Mouse (Mus musculus): Measurements from ENCODE around the gene 1700020D05Rik. TPM values are rescaled to one million over a fixed set of nuclear protein-coding genes. Genes with fewer than 3 reads are reported as not detected.

Gene 1700020D05Rik
- polyA plus RNA-seq, 1 experiment from 2014 or later: 0.16 TPM

GRCm38 (mm10) chr19:5457746-5458442 is 45.7 kb downstream of the 1700020D05Rik start, which contains the start of gene Ccdc85b:
Gene Ccdc85b, minus strand, starts transcription at chr19:5457894.
- H3K4me2 ChIP-seq (replicated peaks): peak within 1 kb of the TSS; percentile 99
- H3K36me3 ChIP-seq: peaks cover 22% of the 10 kb centered on the region
- H3K4me3 ChIP-seq (replicated peaks): peak within 1 kb of the TSS; percentile 77
- H3K9ac ChIP-seq: peak within 1 kb of the TSS; percentile 74
- peaks cover 4% of the 10 kb centered on the region; the same call in 1 of the 2 replicates for H3K27me3 ChIP-seq
- 13% methylated on average over 14 of the region's 14 CpGs for WGBS
- peak within 1 kb of the TSS; percentile 92 for H3K27ac ChIP-seq (replicated peaks)
- no peaks in the 10 kb centered on the region for H3K9me3 ChIP-seq (replicated peaks)
- no peak for ATAC-seq (ENCODE audit: insufficient number of reproducible peaks, low FRiP score, low TSS enrichment, low read depth)
- peaks cover 52% of the 10 kb centered on the region for H3K4me1 ChIP-seq

- under 1% methylated on average over 70 of the region's 70 CpGs for WGBS
- Histone ChIP-seq H3K27ac (replicated peaks) (peak overlapping the region; percentile 92), H3K4me3 (replicated peaks) (peak overlapping the region; percentile 77), H3K4me1 (peaks cover 52% of the 10 kb centered on the region), H3K4me2 (replicated peaks) (peak overlapping the region; percentile 99), H3K9me3 (replicated peaks) (no peaks in the 10 kb centered on the region), H3K9ac (peak overlapping the region; percentile 74), H3K27me3 (peaks cover 4% of the 10 kb centered on the region; the same call in 1 of the 2 replicates), H3K36me3 (peaks cover 15% of the 10 kb centered on the region)
- peak; percentile 93 for ATAC-seq (ENCODE audit: insufficient number of reproducible peaks, low FRiP score, low TSS enrichment, low read depth)
Observed at GRCm38 (mm10) chr19:5456922-5457745, 46.5 kb downstream of the 1700020D05Rik start.

- 3% methylated on average over 26 of the region's 26 CpGs for WGBS
- peaks cover 46% of the 10 kb centered on the region for H3K4me1 ChIP-seq
- ATAC-seq (ENCODE audit: insufficient number of reproducible peaks, low FRiP score, low TSS enrichment, low read depth): no peak
Observed at GRCm38 (mm10) chr19:5456241-5456921, 47.2 kb downstream of the 1700020D05Rik start.

GRCm38 (mm10) chr19:5455568-5455967 is 48.0 kb downstream of the 1700020D05Rik start:
- no peak overlapping the region for H3K27ac ChIP-seq (replicated peaks)
- ATAC-seq (ENCODE audit: insufficient number of reproducible peaks, low FRiP score, low TSS enrichment, low read depth): no peak
- peak overlapping the region; percentile 99 for H3K4me2 ChIP-seq (replicated peaks)
- H3K36me3 ChIP-seq: peaks cover 10% of the 10 kb centered on the region
- H3K4me3 ChIP-seq (replicated peaks): peak overlapping the region; percentile 77
- H3K9ac ChIP-seq: no peak overlapping the region
- WGBS: 51% methylated on average over 8 of the region's 8 CpGs
- peaks cover 39% of the 10 kb centered on the region for H3K4me1 ChIP-seq
- peaks cover 11% of the 10 kb centered on the region; the same call in 1 of the 2 replicates for H3K27me3 ChIP-seq
- no peaks in the 10 kb centered on the region for H3K9me3 ChIP-seq (replicated peaks)

More at GRCm38 (mm10) chr19:5456241-5456921, 47.2 kb downstream of the 1700020D05Rik start:
- Histone ChIP-seq H3K9me3 (replicated peaks) (no peaks in the 10 kb centered on the region), H3K4me3 (replicated peaks) (peak overlapping the region; percentile 77), H3K36me3 (peaks cover 10% of the 10 kb centered on the region), H3K27ac (replicated peaks) (peak overlapping the region; percentile 92), H3K9ac (peak overlapping the region; percentile 74), H3K4me2 (replicated peaks) (peak overlapping the region; percentile 99), H3K27me3 (peaks cover 4% of the 10 kb centered on the region; the same call in 1 of the 2 replicates)

- Histone ChIP-seq H3K27ac (replicated peaks) (no peak overlapping the region), H3K36me3 (peaks cover 10% of the 10 kb centered on the region), H3K4me2 (replicated peaks) (peak overlapping the region; percentile 99), H3K9me3 (replicated peaks) (no peaks in the 10 kb centered on the region), H3K4me3 (replicated peaks) (peak overlapping the region; percentile 77), H3K9ac (0 out of 2 replicates have a peak overlapping the region, but pooled peaks have one; percentile 18), H3K27me3 (peaks cover 16% of the 10 kb centered on the region), H3K4me1 (peaks cover 37% of the 10 kb centered on the region)
- no peak for ATAC-seq (ENCODE audit: insufficient number of reproducible peaks, low FRiP score, low TSS enrichment, low read depth)
- 79% methylated on average over 12 of the region's 12 CpGs for WGBS
Observed at GRCm38 (mm10) chr19:5455037-5455436, 48.5 kb downstream of the 1700020D05Rik start.

Other genes with a start within 250 kb of the 1700020D05Rik start
- gene Pacs1, start 230.7 kb downstream of the 1700020D05Rik start, polyA plus RNA-seq (2015; fragmentation: Nextera tagmentation; extraction: Ambion mirVana): 25.1 and 30.6 TPM in 2 replicates
- 335 and 338 TPM in 2 replicates for gene Sf3b2, start 208.3 kb downstream of the 1700020D05Rik start, polyA plus RNA-seq (2015; fragmentation: Nextera tagmentation; extraction: Ambion mirVana)
- 4.2 and 5.8 TPM in 2 replicates for gene Gal3st3, start 205.5 kb downstream of the 1700020D05Rik start, polyA plus RNA-seq (2015; fragmentation: Nextera tagmentation; extraction: Ambion mirVana)
- not detected in 2 replicates for gene Catsper1, start 168.0 kb downstream of the 1700020D05Rik start, polyA plus RNA-seq (2015; fragmentation: Nextera tagmentation; extraction: Ambion mirVana)
- gene Cst6, start 154.2 kb downstream of the 1700020D05Rik start, polyA plus RNA-seq (2015; fragmentation: Nextera tagmentation; extraction: Ambion mirVana): 67.9 and 76.8 TPM in 2 replicates
- gene Eif1ad, start 137.0 kb downstream of the 1700020D05Rik start, polyA plus RNA-seq (2015; fragmentation: Nextera tagmentation; extraction: Ambion mirVana): 48.6 and 55.1 TPM in 2 replicates
- 399 and 402 TPM in 2 replicates for gene Banf1, start 136.6 kb downstream of the 1700020D05Rik start, polyA plus RNA-seq (2015; fragmentation: Nextera tagmentation; extraction: Ambion mirVana)
- gene Sart1, start 115.1 kb downstream of the 1700020D05Rik start, polyA plus RNA-seq (2015; fragmentation: Nextera tagmentation; extraction: Ambion mirVana): 81.5 and 83.5 TPM in 2 replicates
- gene Tsga10ip, start 101.3 kb downstream of the 1700020D05Rik start, polyA plus RNA-seq (2015; fragmentation: Nextera tagmentation; extraction: Ambion mirVana): 0.72 and 1.1 TPM in 2 replicates
- 267 and 280 TPM in 2 replicates for gene Drap1, start 78.8 kb downstream of the 1700020D05Rik start, polyA plus RNA-seq (2015; fragmentation: Nextera tagmentation; extraction: Ambion mirVana)
- gene AI837181, start 78.6 kb downstream of the 1700020D05Rik start, polyA plus RNA-seq (2015; fragmentation: Nextera tagmentation; extraction: Ambion mirVana): 67.4 and 72.3 TPM in 2 replicates
- not detected in 2 replicates for gene Fosl1, start 56.2 kb downstream of the 1700020D05Rik start, polyA plus RNA-seq (2015; fragmentation: Nextera tagmentation; extraction: Ambion mirVana)
- 8.0 and 8.9 TPM in 2 replicates for gene Ccdc85b, start 45.9 kb downstream of the 1700020D05Rik start, polyA plus RNA-seq (2015; fragmentation: Nextera tagmentation; extraction: Ambion mirVana)
- gene Fibp, start 43.2 kb downstream of the 1700020D05Rik start, polyA plus RNA-seq (2015; fragmentation: Nextera tagmentation; extraction: Ambion mirVana): 114 and 125 TPM in 2 replicates
- gene Ctsw, start 35.3 kb downstream of the 1700020D05Rik start, polyA plus RNA-seq (2015; fragmentation: Nextera tagmentation; extraction: Ambion mirVana): 1.4 and 2.8 TPM in 2 replicates
- gene Efemp2, start 29.8 kb downstream of the 1700020D05Rik start, polyA plus RNA-seq (2015; fragmentation: Nextera tagmentation; extraction: Ambion mirVana): 219 and 226 TPM in 2 replicates
- 44.1 and 45.2 TPM in 2 replicates for gene Mus81, start 15.4 kb downstream of the 1700020D05Rik start, polyA plus RNA-seq (2015; fragmentation: Nextera tagmentation; extraction: Ambion mirVana)
- gene Cfl1, start 13.3 kb downstream of the 1700020D05Rik start, polyA plus RNA-seq (2015; fragmentation: Nextera tagmentation; extraction: Ambion mirVana): 2,278 and 2,311 TPM in 2 replicates
- gene Snx32, start 6.8 kb upstream of the 1700020D05Rik start, polyA plus RNA-seq (2015; fragmentation: Nextera tagmentation; extraction: Ambion mirVana): 10.7 and 11.7 TPM in 2 replicates
- gene Ovol1, start 56.9 kb upstream of the 1700020D05Rik start, polyA plus RNA-seq (2015; fragmentation: Nextera tagmentation; extraction: Ambion mirVana): 22.1 and 23.3 TPM in 2 replicates
- 5.2 and 5.7 TPM in 2 replicates for gene Ap5b1, start 64.2 kb upstream of the 1700020D05Rik start, polyA plus RNA-seq (2015; fragmentation: Nextera tagmentation; extraction: Ambion mirVana)
- gene Rnaseh2c, start 98.1 kb upstream of the 1700020D05Rik start, polyA plus RNA-seq (2015; fragmentation: Nextera tagmentation; extraction: Ambion mirVana): 122 and 126 TPM in 2 replicates
- gene Kat5, start 106.5 kb upstream of the 1700020D05Rik start, polyA plus RNA-seq (2015; fragmentation: Nextera tagmentation; extraction: Ambion mirVana): 49.4 and 52.3 TPM in 2 replicates
- gene Rela, start 133.7 kb upstream of the 1700020D05Rik start, polyA plus RNA-seq (2015; fragmentation: Nextera tagmentation; extraction: Ambion mirVana): 61.4 and 62.4 TPM in 2 replicates
- gene Sipa1, start 159.9 kb upstream of the 1700020D05Rik start, polyA plus RNA-seq (2015; fragmentation: Nextera tagmentation; extraction: Ambion mirVana): 29.4 and 30.4 TPM in 2 replicates
- 27.1 and 30.0 TPM in 2 replicates for gene Map3k11, start 185.0 kb upstream of the 1700020D05Rik start, polyA plus RNA-seq (2015; fragmentation: Nextera tagmentation; extraction: Ambion mirVana)
- gene Pcnx3, start 185.1 kb upstream of the 1700020D05Rik start, polyA plus RNA-seq (2015; fragmentation: Nextera tagmentation; extraction: Ambion mirVana): 24.6 and 26.6 TPM in 2 replicates
- gene Kcnk7, start 200.6 kb upstream of the 1700020D05Rik start, polyA plus RNA-seq (2015; fragmentation: Nextera tagmentation; extraction: Ambion mirVana): 3.8 TPM in 2 replicates
- gene Ehbp1l1, start 222.5 kb upstream of the 1700020D05Rik start, polyA plus RNA-seq (2015; fragmentation: Nextera tagmentation; extraction: Ambion mirVana): 32.4 and 35.9 TPM in 2 replicates
- gene Fam89b, start 225.9 kb upstream of the 1700020D05Rik start, polyA plus RNA-seq (2015; fragmentation: Nextera tagmentation; extraction: Ambion mirVana): 110 and 111 TPM in 2 replicates
- 52.5 and 53.5 TPM in 2 replicates for gene Ltbp3, start 237.1 kb upstream of the 1700020D05Rik start, polyA plus RNA-seq (2015; fragmentation: Nextera tagmentation; extraction: Ambion mirVana)

Measured in embryonic facial prominence, embryonic 15.5 days (tissue).